ENCODE assay signal across 11 mouse cellular contexts in the genomic region with DNA sequence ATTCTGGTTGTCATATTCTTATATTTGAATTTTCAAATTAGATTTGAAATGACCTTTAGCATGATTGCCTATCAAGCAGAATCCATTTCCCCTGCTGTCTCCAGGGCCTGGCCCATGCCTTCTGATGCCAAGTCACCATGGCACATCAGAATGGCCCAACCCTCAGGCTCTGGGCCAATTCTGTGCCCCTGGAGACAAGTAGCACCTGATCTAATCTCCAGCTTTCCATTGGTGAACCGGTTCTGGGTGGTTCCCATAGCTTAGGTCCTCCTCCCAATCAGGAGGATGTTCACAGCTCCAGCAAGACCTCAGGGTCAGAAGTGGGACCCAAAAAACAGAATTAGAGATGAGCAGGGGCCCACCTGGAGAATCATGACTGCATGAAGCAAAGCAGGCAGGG.
"Had no signal": no experiment of that assay in that cellular context is flagged by ENCODE, and none has a peak within 500 bp of the region (broad histone marks: within the 10 kb centered on the region; RNA-seq: fewer than 3 reads in every experiment).

No protein-coding gene starts in this region.

- H3K4me1 ChIP-seq: liver, embryonic 12.5 days; midbrain, embryonic 12.5 days had no signal

- H3K9ac ChIP-seq: limb, embryonic 15.5 days; liver, embryonic 12.5 days; lung, embryonic 15.5 days; midbrain, embryonic 12.5 days had no signal

- H3K27me3 ChIP-seq: limb, embryonic 15.5 days; liver, embryonic 12.5 days; lung, embryonic 15.5 days; midbrain, embryonic 12.5 days had no signal

- H3K36me3 ChIP-seq: limb, embryonic 15.5 days; liver, embryonic 12.5 days; lung, embryonic 15.5 days; midbrain, embryonic 12.5 days had no signal

- H3K9me3 ChIP-seq: limb, embryonic 15.5 days; liver, embryonic 12.5 days; lung, embryonic 15.5 days; midbrain, embryonic 12.5 days had no signal

- H3K4me2 ChIP-seq: limb, embryonic 15.5 days; liver, embryonic 12.5 days; lung, embryonic 15.5 days; midbrain, embryonic 12.5 days had no signal

- H3K27ac ChIP-seq: limb, embryonic 15.5 days; liver, embryonic 12.5 days; lung, embryonic 15.5 days; midbrain, embryonic 12.5 days had no signal

- DNase-seq: kidney, adult 8-10 months; kidney, postnatal 14 days; lung, postnatal 4 days; spleen, adult 18-20 months; thymus, adult 18-20 months; thymus, postnatal 14 days had no signal

- H3K4me3 ChIP-seq: limb, embryonic 15.5 days; liver, embryonic 12.5 days; lung, embryonic 15.5 days; megakaryocyte, embryonic 14.5 days; midbrain, embryonic 12.5 days had no signal

- ATAC-seq: liver, embryonic 12.5 days had no signal
